Mouse (Mus musculus): ENCODE data around the gene Syt3. TPM values are rescaled to one million over a fixed set of nuclear protein-coding genes. Genes with fewer than 3 reads are reported as not detected.
A peak's percentile ranks its signal among the peaks of the same experiment; 100 is the strongest.

Gene Syt3
- polyA plus RNA-seq, 1 experiment from 2014 or later: 2.9 TPM

DNA sequence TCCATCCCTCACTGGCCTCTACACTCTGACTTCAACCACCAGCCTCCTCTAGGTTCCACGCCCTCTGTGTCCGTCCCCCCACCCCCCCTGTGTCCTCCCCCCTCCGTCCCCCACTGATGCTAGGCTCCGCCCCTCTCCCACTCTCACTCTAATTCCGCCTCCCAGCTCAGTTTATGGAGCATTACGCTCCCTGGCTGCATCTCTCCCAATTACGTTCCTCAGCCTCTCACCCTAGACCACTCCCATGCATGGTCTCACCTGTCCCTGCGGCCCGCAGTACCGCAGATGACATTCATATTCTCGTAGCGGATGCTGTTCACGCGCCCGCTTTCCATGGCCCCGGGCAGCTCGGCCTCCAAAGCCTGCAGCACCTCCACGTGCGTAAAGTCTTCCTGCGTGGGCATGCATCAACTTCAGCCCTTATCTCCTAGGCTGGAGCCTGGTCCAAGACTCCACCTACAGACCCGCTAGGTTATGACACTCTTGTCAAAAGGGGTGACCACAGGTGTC lies 23.1 kb upstream of the Syt3 start:
- Histone ChIP-seq H3K9ac (ENCODE audit: low read length) (no peak overlapping the region; the same call in 1 of the 2 replicates), H3K27me3 (ENCODE audit: control insufficient read depth, insufficient read depth, low read length) (peaks cover 41% of the 10 kb centered on the region), H3K9me3 (ENCODE audit: control insufficient read depth, low read length) (no peaks in the 10 kb centered on the region), H3K4me2 (ENCODE audit: low read depth) (peak overlapping the region; percentile 73), H3K36me3 (ENCODE audit: control insufficient read depth, insufficient read depth, low read length) (no peaks in the 10 kb centered on the region), H3K4me3 (ENCODE audit: low read depth, low read length) (peak overlapping the region; percentile 39; the same call in 1 of the 2 replicates), H3K27ac (ENCODE audit: low read depth, low read length) (no peak overlapping the region), H3K4me1 (ENCODE audit: control insufficient read depth, insufficient read depth, low read length) (peaks cover 18% of the 10 kb centered on the region)
- ATAC-seq (ENCODE audit: insufficient read depth, low FRiP score, low TSS enrichment) (peak; percentile 3; the same call in 1 of the 2 replicates), DNase-seq (ENCODE audit: low spot score) (no peak)
- 9% methylated on average over 21 of the region's 21 CpGs for WGBS

DNA sequence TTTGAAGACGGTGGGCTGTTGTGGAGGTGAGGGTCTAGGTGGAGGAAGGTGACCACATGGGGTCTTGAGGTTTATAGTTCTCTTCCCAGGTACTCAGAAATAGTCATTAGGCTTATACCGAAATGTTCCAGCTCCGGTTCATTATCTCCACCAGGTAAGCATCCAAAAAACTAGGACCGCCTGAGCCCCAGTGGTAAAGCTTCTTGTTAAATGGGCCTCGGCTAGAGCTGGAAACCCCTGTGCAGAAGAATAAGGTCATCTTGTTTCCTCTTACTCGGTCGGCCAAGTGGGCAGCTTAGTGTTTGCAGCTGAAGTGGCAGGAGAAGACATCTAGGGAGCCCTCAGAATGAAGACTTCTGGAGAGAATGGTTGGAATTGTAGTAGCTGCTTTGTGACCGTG lies 11.2 kb upstream of the Syt3 start:
- WGBS: 89% methylated on average over 8 of the region's 8 CpGs

GRCm38 (mm10) chr7:44373460-44373859 lies 10.4 kb upstream of the Syt3 start:
- no peak for DNase-seq (ENCODE audit: low spot score)
- Histone ChIP-seq H3K4me3 (ENCODE audit: low read depth, low read length) (peak overlapping the region; percentile 43), H3K4me2 (ENCODE audit: low read depth) (peak overlapping the region; percentile 64), H3K4me1 (ENCODE audit: control insufficient read depth, insufficient read depth, low read length) (peaks cover 5% of the 10 kb centered on the region), H3K9me3 (ENCODE audit: control insufficient read depth, low read length) (no peaks in the 10 kb centered on the region), H3K27me3 (ENCODE audit: control insufficient read depth, insufficient read depth, low read length) (no peaks in the 10 kb centered on the region), H3K9ac (ENCODE audit: low read length) (0 out of 2 replicates have a peak overlapping the region, but pooled peaks have one; percentile 24), H3K36me3 (ENCODE audit: control insufficient read depth, insufficient read depth, low read length) (no peaks in the 10 kb centered on the region), H3K27ac (ENCODE audit: low read depth, low read length) (no peak overlapping the region)
- ATAC-seq (ENCODE audit: insufficient read depth, low FRiP score, low TSS enrichment): 0 out of 2 replicates have a peak, but pooled peaks have one; percentile 13
- WGBS: 14% methylated on average over 7 of the region's 7 CpGs

More for the DNA sequence above, 11.2 kb upstream of the Syt3 start:
- ATAC-seq (ENCODE audit: insufficient read depth, low FRiP score, low TSS enrichment) (no peak), DNase-seq (ENCODE audit: low spot score) (no peak)
- H3K27me3 ChIP-seq (ENCODE audit: control insufficient read depth, insufficient read depth, low read length): no peaks in the 10 kb centered on the region
- H3K9ac ChIP-seq (ENCODE audit: low read length): no peak overlapping the region
- H3K36me3 ChIP-seq (ENCODE audit: control insufficient read depth, insufficient read depth, low read length): no peaks in the 10 kb centered on the region
- peaks cover 5% of the 10 kb centered on the region for H3K4me1 ChIP-seq (ENCODE audit: control insufficient read depth, insufficient read depth, low read length)
- no peak overlapping the region for H3K4me3 ChIP-seq (ENCODE audit: low read depth, low read length)
- no peak overlapping the region for H3K4me2 ChIP-seq (ENCODE audit: low read depth)
- no peak overlapping the region for H3K27ac ChIP-seq (ENCODE audit: low read depth, low read length)
- no peaks in the 10 kb centered on the region for H3K9me3 ChIP-seq (ENCODE audit: control insufficient read depth, low read length)

GRCm38 (mm10) chr7:44373889-44374652 lies 9.8 kb upstream of the Syt3 start:
- Histone ChIP-seq H3K36me3 (ENCODE audit: control insufficient read depth, insufficient read depth, low read length) (no peaks in the 10 kb centered on the region), H3K4me1 (ENCODE audit: control insufficient read depth, insufficient read depth, low read length) (peaks cover 5% of the 10 kb centered on the region), H3K4me3 (ENCODE audit: low read depth, low read length) (peak overlapping the region; percentile 43), H3K4me2 (ENCODE audit: low read depth) (peak overlapping the region; percentile 64), H3K9me3 (ENCODE audit: control insufficient read depth, low read length) (no peaks in the 10 kb centered on the region), H3K9ac (ENCODE audit: low read length) (peak overlapping the region; percentile 37), H3K27me3 (ENCODE audit: control insufficient read depth, insufficient read depth, low read length) (no peaks in the 10 kb centered on the region), H3K27ac (ENCODE audit: low read depth, low read length) (peak overlapping the region; percentile 45; the same call in 1 of the 2 replicates)
- DNase-seq (ENCODE audit: low spot score) (peak; percentile 84), ATAC-seq (ENCODE audit: insufficient read depth, low FRiP score, low TSS enrichment) (peak; percentile 83)
- WGBS: 1% methylated on average over 19 of the region's 19 CpGs

DNA sequence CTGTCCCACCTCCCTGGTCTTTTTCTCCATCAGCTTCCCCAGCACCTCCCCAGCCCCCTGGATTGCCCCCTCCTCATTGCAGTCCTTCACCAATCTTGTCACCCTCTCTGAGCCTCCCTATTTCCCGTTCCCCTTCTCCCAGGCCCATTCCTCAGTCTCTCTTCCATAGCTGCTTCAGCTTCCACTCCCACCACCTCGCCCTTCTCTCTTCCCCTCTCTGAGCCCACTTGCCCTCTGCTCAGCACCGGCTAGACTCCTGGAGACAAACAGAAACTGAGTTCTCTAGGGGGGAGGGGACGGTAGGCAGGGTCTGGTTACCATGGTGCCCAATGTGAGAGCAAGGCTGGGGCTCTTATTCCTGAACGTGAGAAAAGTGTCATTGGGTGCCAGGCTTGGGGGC lies 9.1 kb upstream of the Syt3 start:
- H3K27ac ChIP-seq (ENCODE audit: low read depth, low read length): peak overlapping the region; percentile 45; the same call in 1 of the 2 replicates
- no peaks in the 10 kb centered on the region for H3K36me3 ChIP-seq (ENCODE audit: control insufficient read depth, insufficient read depth, low read length)

DNA sequence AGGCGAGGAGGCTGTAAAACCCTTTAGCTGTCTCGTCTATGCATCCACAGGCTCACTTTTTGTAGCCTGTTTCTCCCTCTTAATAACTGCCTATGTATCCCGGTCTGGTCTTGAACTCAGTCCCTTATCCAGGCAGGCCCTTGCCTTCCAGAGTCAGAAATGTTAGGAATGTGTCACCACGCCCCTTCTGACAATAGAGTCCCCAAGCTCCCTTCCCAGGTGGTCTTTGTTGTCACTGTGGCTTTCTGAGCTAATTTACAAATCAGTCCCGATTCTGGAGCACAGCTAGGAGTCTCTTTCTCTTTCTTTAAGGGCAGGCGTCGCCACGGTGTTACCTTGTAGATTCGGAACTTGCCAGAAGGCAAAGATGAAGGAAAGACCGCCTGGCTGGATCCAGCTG lies 8.7 kb upstream of the Syt3 start:
- Histone ChIP-seq H3K9me3 (ENCODE audit: control insufficient read depth, low read length) (no peaks in the 10 kb centered on the region), H3K4me2 (ENCODE audit: low read depth) (peak overlapping the region; percentile 64), H3K27me3 (ENCODE audit: control insufficient read depth, insufficient read depth, low read length) (no peaks in the 10 kb centered on the region), H3K27ac (ENCODE audit: low read depth, low read length) (no peak overlapping the region), H3K36me3 (ENCODE audit: control insufficient read depth, insufficient read depth, low read length) (no peaks in the 10 kb centered on the region), H3K4me1 (ENCODE audit: control insufficient read depth, insufficient read depth, low read length) (peaks cover 5% of the 10 kb centered on the region), H3K4me3 (ENCODE audit: low read depth, low read length) (peak overlapping the region; percentile 43), H3K9ac (ENCODE audit: low read length) (no peak overlapping the region; the same call in 1 of the 2 replicates)
- ATAC-seq (ENCODE audit: insufficient read depth, low FRiP score, low TSS enrichment) (no peak), DNase-seq (ENCODE audit: low spot score) (no peak)
- WGBS: 2% methylated on average over 10 of the region's 10 CpGs

More for the DNA sequence above, 9.1 kb upstream of the Syt3 start:
- peak; percentile 64 for ATAC-seq (ENCODE audit: insufficient read depth, low FRiP score, low TSS enrichment)
- DNase-seq (ENCODE audit: low spot score): peak; percentile 49
- peak overlapping the region; percentile 43 for H3K4me3 ChIP-seq (ENCODE audit: low read depth, low read length)
- peak overlapping the region; percentile 64 for H3K4me2 ChIP-seq (ENCODE audit: low read depth)
- H3K9ac ChIP-seq (ENCODE audit: low read length): peak overlapping the region; percentile 37
- 2% methylated on average over 5 of the region's 5 CpGs for WGBS
- H3K4me1 ChIP-seq (ENCODE audit: control insufficient read depth, insufficient read depth, low read length): peaks cover 5% of the 10 kb centered on the region
- no peaks in the 10 kb centered on the region for H3K27me3 ChIP-seq (ENCODE audit: control insufficient read depth, insufficient read depth, low read length)
- H3K9me3 ChIP-seq (ENCODE audit: control insufficient read depth, low read length): no peaks in the 10 kb centered on the region

DNA sequence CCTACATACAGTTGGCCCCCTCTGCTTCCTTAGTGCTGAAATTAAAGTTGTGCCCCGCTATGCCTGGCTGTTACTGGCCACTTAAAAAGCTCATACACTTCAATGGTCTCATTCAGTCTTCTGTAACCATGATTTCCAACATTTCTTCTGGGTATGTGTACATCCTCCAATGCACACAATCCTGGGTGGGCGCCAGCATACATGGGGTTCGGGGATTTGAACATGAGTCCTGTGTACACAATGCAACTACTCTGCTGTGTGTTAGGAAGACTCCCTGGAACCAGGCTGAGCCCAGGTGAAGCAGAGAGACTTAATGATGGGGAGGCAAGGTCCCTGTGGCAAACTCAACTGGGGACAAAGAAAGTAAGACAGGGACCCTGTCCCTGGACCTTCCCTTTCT lies 8.1 kb upstream of the Syt3 start:
- H3K27ac ChIP-seq (ENCODE audit: low read depth, low read length): no peak overlapping the region
- H3K36me3 ChIP-seq (ENCODE audit: control insufficient read depth, insufficient read depth, low read length): no peaks in the 10 kb centered on the region
- no peak for DNase-seq (ENCODE audit: low spot score)
- H3K4me2 ChIP-seq (ENCODE audit: low read depth): no peak overlapping the region
- H3K9me3 ChIP-seq (ENCODE audit: control insufficient read depth, low read length): no peaks in the 10 kb centered on the region
- ATAC-seq (ENCODE audit: insufficient read depth, low FRiP score, low TSS enrichment): no peak
- 61% methylated on average over 3 of the region's 3 CpGs for WGBS
- H3K9ac ChIP-seq (ENCODE audit: low read length): no peak overlapping the region
- peaks cover 5% of the 10 kb centered on the region for H3K4me1 ChIP-seq (ENCODE audit: control insufficient read depth, insufficient read depth, low read length)
- H3K27me3 ChIP-seq (ENCODE audit: control insufficient read depth, insufficient read depth, low read length): no peaks in the 10 kb centered on the region
- no peak overlapping the region for H3K4me3 ChIP-seq (ENCODE audit: low read depth, low read length)

GRCm38 (mm10) chr7:44378290-44378689 lies 5.6 kb upstream of the Syt3 start:
- Histone ChIP-seq H3K9me3 (ENCODE audit: control insufficient read depth, low read length) (no peaks in the 10 kb centered on the region), H3K4me2 (ENCODE audit: low read depth) (no peak overlapping the region), H3K9ac (ENCODE audit: low read length) (no peak overlapping the region), H3K4me3 (ENCODE audit: low read depth, low read length) (no peak overlapping the region), H3K36me3 (ENCODE audit: control insufficient read depth, insufficient read depth, low read length) (no peaks in the 10 kb centered on the region), H3K27me3 (ENCODE audit: control insufficient read depth, insufficient read depth, low read length) (no peaks in the 10 kb centered on the region), H3K4me1 (ENCODE audit: control insufficient read depth, insufficient read depth, low read length) (peaks cover 5% of the 10 kb centered on the region), H3K27ac (ENCODE audit: low read depth, low read length) (no peak overlapping the region)
- DNase-seq (ENCODE audit: low spot score) (no peak), ATAC-seq (ENCODE audit: insufficient read depth, low FRiP score, low TSS enrichment) (no peak)
- 66% methylated on average over 4 of the region's 4 CpGs for WGBS

- no peak overlapping the region for H3K27ac ChIP-seq (ENCODE audit: low read depth, low read length)
- H3K36me3 ChIP-seq (ENCODE audit: control insufficient read depth, insufficient read depth, low read length): no peaks in the 10 kb centered on the region
- no peak overlapping the region for H3K4me2 ChIP-seq (ENCODE audit: low read depth)
- H3K27me3 ChIP-seq (ENCODE audit: control insufficient read depth, insufficient read depth, low read length): no peaks in the 10 kb centered on the region
- H3K4me3 ChIP-seq (ENCODE audit: low read depth, low read length): no peak overlapping the region
- no peaks in the 10 kb centered on the region for H3K9me3 ChIP-seq (ENCODE audit: control insufficient read depth, low read length)
- WGBS: 78% methylated on average over 12 of the region's 12 CpGs
- DNase-seq (ENCODE audit: low spot score): peak; percentile 24
- no peak for ATAC-seq (ENCODE audit: insufficient read depth, low FRiP score, low TSS enrichment)
- no peaks in the 10 kb centered on the region; the same call in 1 of the 2 replicates for H3K4me1 ChIP-seq (ENCODE audit: control insufficient read depth, insufficient read depth, low read length)
- H3K9ac ChIP-seq (ENCODE audit: low read length): no peak overlapping the region
Observed at GRCm38 (mm10) chr7:44382541-44382940, 1.4 kb upstream of the Syt3 start.

Data from neural tube, embryonic 11.5 days (tissue).